In the genomic region with DNA sequence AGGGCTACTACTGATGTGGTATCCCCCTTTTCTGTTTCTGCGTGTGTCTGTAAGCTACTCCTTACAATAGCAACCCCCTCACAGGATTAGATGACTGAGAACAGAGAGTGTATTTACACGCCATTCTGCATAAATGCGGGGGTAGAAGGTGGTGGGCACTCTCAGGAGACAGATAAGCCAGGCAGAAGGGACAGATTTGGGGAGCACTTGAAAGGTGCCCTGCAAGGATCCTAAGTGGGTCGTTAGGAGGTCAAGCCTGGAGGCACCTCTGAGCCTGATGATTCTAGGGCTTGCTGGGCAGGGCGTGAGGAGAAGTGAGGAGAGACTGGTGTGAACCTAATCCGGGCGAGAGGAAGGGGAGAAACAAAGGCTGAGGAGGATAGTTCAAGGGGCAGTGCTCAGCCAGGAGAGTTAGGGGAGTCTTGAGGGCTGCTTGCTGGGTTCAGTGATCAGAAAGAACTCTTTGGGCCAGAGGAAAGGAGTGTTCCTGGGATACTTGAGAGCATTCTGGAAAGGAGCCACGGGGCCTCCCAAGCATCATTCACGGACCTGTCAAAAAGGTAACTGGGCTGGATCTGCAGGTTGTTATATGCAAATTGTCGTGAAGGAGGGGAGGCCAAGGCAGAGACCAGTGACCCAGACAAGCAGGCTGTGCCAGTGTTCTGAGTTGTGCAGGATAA, we compare ENCODE assay signal across 8 mouse cellular contexts. TPM values are rescaled to one million over a fixed set of nuclear protein-coding genes. Genes with fewer than 3 reads are reported as not detected.
DNase-seq lines count a peak whose midpoint lies in the region; ATAC-seq and TF ChIP-seq lines count a peak whose summit lies in the region.

No protein-coding gene starts in this region.

- TF ChIP-seq POLR2A in liver, adult 2 months (IDR thresholded peaks at IDR 0.05; ENCODE audit: extremely low read depth, insufficient read depth, low read length) = no peak

- H3K79me2 ChIP-seq in liver, adult 2 months (ENCODE audit: control insufficient read depth, insufficient read depth, low read length) = no peaks in the 10 kb centered on the region; the same call in 1 of the 2 replicates

- 22% methylated on average over 10 of the region's 10 CpGs for WGBS in liver, adult 2 months
- WGBS in embryonic facial prominence, embryonic 10.5 days = 18% methylated on average over 10 of the region's 10 CpGs
- 5% methylated on average over 10 of the region's 10 CpGs for WGBS in intestine, postnatal 0 days
- WGBS in lung, postnatal 0 days = 8% methylated on average over 10 of the region's 10 CpGs
- 5% methylated on average over 10 of the region's 10 CpGs for WGBS in stomach, embryonic 16.5 days

- no peak for TF ChIP-seq EP300 in lung, postnatal 0 days (IDR thresholded peaks at IDR 0.05)

- ATAC-seq in intestine, postnatal 0 days = no peak
- no peak for ATAC-seq in lung, postnatal 0 days
- ATAC-seq in stomach, embryonic 16.5 days (ENCODE audit: insufficient read depth, low FRiP score) = peak; percentile 42; the same call in 1 of the 2 replicates
- no peak for ATAC-seq in CD4-positive, CD25-positive, alpha-beta regulatory T cell, adult 4 months

- H3K9ac ChIP-seq in liver, adult 2 months (ENCODE audit: low read depth, low read length) = peak overlapping the region; percentile 66
- H3K9ac ChIP-seq in intestine, postnatal 0 days (ENCODE audit: low read depth, low read length) = peak overlapping the region; percentile 55
- H3K9ac ChIP-seq in lung, postnatal 0 days (replicated peaks; ENCODE audit: low read depth) = peak overlapping the region; percentile 64
- peak overlapping the region; percentile 82 for H3K9ac ChIP-seq in stomach, embryonic 16.5 days (ENCODE audit: low read length)

- peak overlapping the region; percentile 52 for H3K4me3 ChIP-seq in liver, adult 2 months (ENCODE audit: insufficient read depth, low read depth, low read length)
- H3K4me3 ChIP-seq in embryonic facial prominence, embryonic 10.5 days = peak overlapping the region; percentile 77
- peak overlapping the region; percentile 64 for H3K4me3 ChIP-seq in intestine, postnatal 0 days (ENCODE audit: low read depth, low read length)
- peak overlapping the region; percentile 65 for H3K4me3 ChIP-seq in lung, postnatal 0 days (ENCODE audit: low read depth, low read length)
- H3K4me3 ChIP-seq in stomach, embryonic 16.5 days (replicated peaks; ENCODE audit: low read length) = peak overlapping the region; percentile 76

- H3K4me1 ChIP-seq in liver, adult 2 months (ENCODE audit: control insufficient read depth, insufficient read depth, low read length) = peaks cover 7% of the 10 kb centered on the region
- H3K4me1 ChIP-seq in embryonic facial prominence, embryonic 10.5 days = peaks cover 13% of the 10 kb centered on the region
- no peaks in the 10 kb centered on the region for H3K4me1 ChIP-seq in intestine, postnatal 0 days (replicated peaks; ENCODE audit: control insufficient read depth, insufficient read depth, low read length)
- H3K4me1 ChIP-seq in lung, postnatal 0 days (ENCODE audit: insufficient read depth, low read depth, low read length) = peaks cover 7% of the 10 kb centered on the region; the same call in 1 of the 2 replicates
- H3K4me1 ChIP-seq in stomach, embryonic 16.5 days (ENCODE audit: control insufficient read depth, insufficient read depth, low read length) = peaks cover 9% of the 10 kb centered on the region; the same call in 1 of the 2 replicates

- peaks cover 18% of the 10 kb centered on the region; the same call in 1 of the 2 replicates for H3K9me3 ChIP-seq in embryonic facial prominence, embryonic 10.5 days
- H3K9me3 ChIP-seq in intestine, postnatal 0 days (ENCODE audit: control insufficient read depth) = no peaks in the 10 kb centered on the region
- H3K9me3 ChIP-seq in lung, postnatal 0 days (ENCODE audit: low read length) = no peaks in the 10 kb centered on the region
- H3K9me3 ChIP-seq in stomach, embryonic 16.5 days (replicated peaks; ENCODE audit: control insufficient read depth, low read length) = peaks cover 5% of the 10 kb centered on the region

- peak overlapping the region; percentile 66 for H3K4me2 ChIP-seq in intestine, postnatal 0 days (replicated peaks; ENCODE audit: low read depth)
- H3K4me2 ChIP-seq in lung, postnatal 0 days (replicated peaks; ENCODE audit: low read depth, low read length) = peak overlapping the region; percentile 72
- peak overlapping the region; percentile 82 for H3K4me2 ChIP-seq in stomach, embryonic 16.5 days (ENCODE audit: low read depth, low read length)

- no peak for TF ChIP-seq CTCF in liver, adult 2 months (IDR thresholded peaks at IDR 0.05; ENCODE audit: low read depth, low read length)
- TF ChIP-seq CTCF in intestine, postnatal 0 days (IDR thresholded peaks at IDR 0.05; ENCODE audit: low read depth) = no peak
- TF ChIP-seq CTCF in lung, postnatal 0 days (IDR thresholded peaks at IDR 0.05) = no peak

- H3K27me3 ChIP-seq in liver, adult 2 months (ENCODE audit: control insufficient read depth, insufficient read depth, low read length) = no peaks in the 10 kb centered on the region
- no peaks in the 10 kb centered on the region for H3K27me3 ChIP-seq in embryonic facial prominence, embryonic 10.5 days (replicated peaks; ENCODE audit: low read depth, poor library complexity, severe bottlenecking)
- no peaks in the 10 kb centered on the region for H3K27me3 ChIP-seq in intestine, postnatal 0 days (replicated peaks; ENCODE audit: control insufficient read depth, insufficient read depth, low read length)
- no peaks in the 10 kb centered on the region for H3K27me3 ChIP-seq in lung, postnatal 0 days (replicated peaks; ENCODE audit: insufficient read depth, low read length)
- H3K27me3 ChIP-seq in stomach, embryonic 16.5 days (ENCODE audit: control insufficient read depth, insufficient read depth, low read length) = no peaks in the 10 kb centered on the region

- peaks cover 3% of the 10 kb centered on the region; the same call in 1 of the 2 replicates for H3K36me3 ChIP-seq in liver, adult 2 months (ENCODE audit: control insufficient read depth, insufficient read depth, low read length)
- peaks cover 39% of the 10 kb centered on the region for H3K36me3 ChIP-seq in embryonic facial prominence, embryonic 10.5 days (replicated peaks)
- H3K36me3 ChIP-seq in intestine, postnatal 0 days (ENCODE audit: control insufficient read depth, insufficient read depth) = peaks cover 26% of the 10 kb centered on the region
- peaks cover 23% of the 10 kb centered on the region; the same call in 1 of the 2 replicates for H3K36me3 ChIP-seq in lung, postnatal 0 days (ENCODE audit: insufficient read depth, low read length)
- peaks cover 34% of the 10 kb centered on the region for H3K36me3 ChIP-seq in stomach, embryonic 16.5 days (ENCODE audit: control insufficient read depth, insufficient read depth, low read length)

- no peak overlapping the region for H3K27ac ChIP-seq in liver, adult 2 months (replicated peaks; ENCODE audit: insufficient read depth, low read depth, low read length)
- peak overlapping the region; percentile 87 for H3K27ac ChIP-seq in embryonic facial prominence, embryonic 10.5 days (replicated peaks)
- H3K27ac ChIP-seq in intestine, postnatal 0 days (ENCODE audit: low read depth, low read length) = no peak overlapping the region
- peak overlapping the region; percentile 71; the same call in 1 of the 2 replicates for H3K27ac ChIP-seq in lung, postnatal 0 days (ENCODE audit: low read length)
- H3K27ac ChIP-seq in stomach, embryonic 16.5 days (ENCODE audit: low read length) = peak overlapping the region; percentile 82

- DNase-seq in liver, adult 2 months (ENCODE audit: extremely low read depth, low read depth, low spot score) = no peak
- DNase-seq in liver = no peak
- DNase-seq in embryonic facial prominence, embryonic 10.5 days (ENCODE audit: low spot score) = peak; percentile 26
- DNase-seq in lung, postnatal 0 days (ENCODE audit: low spot score) = peak; percentile 69
- no peak for DNase-seq in adrenal gland, postnatal 36 days

RNA-seq across cellular contexts. Expression of gene Ctu1, which starts 0.9 kb away (rescaled TPM):
- 2.4 and 3.2 TPM in 2 replicates for total RNA-seq in liver, adult 2 months (2014; rRNA removed)
- 5.1 and 5.8 TPM in 2 replicates for polyA plus RNA-seq in liver, adult 2 months (2012; rRNA removed)
- polyA plus RNA-seq in embryonic facial prominence, embryonic 10.5 days (2016; fragmentation: Nextera tagmentation; extraction: Ambion mirVana) = 18.1 and 18.7 TPM in 2 replicates
- polyA plus RNA-seq in intestine, postnatal 0 days (2015; fragmentation: Nextera tagmentation; extraction: Ambion mirVana) = 5.2 and 5.8 TPM in 2 replicates
- polyA plus RNA-seq in lung, postnatal 0 days (2015; fragmentation: Nextera tagmentation; extraction: Ambion mirVana) = 8.5 and 9.0 TPM in 2 replicates
- polyA plus RNA-seq in stomach, embryonic 16.5 days (2015; fragmentation: Nextera tagmentation; extraction: Ambion mirVana) = 11.7 and 12.2 TPM in 2 replicates
- total RNA-seq in adrenal gland, postnatal 36 days (2021) = 10 to 100 TPM; 11.2 to 14.6 TPM
- polyA plus RNA-seq in CD4-positive, CD25-positive, alpha-beta regulatory T cell, adult 4 months (2017; shearing (Covaris generic)) = 1 to 10 TPM; 1.7 to 2.2 TPM

RNA-seq across cellular contexts. Expression of gene Siglece, which starts 12.8 kb away (rescaled TPM):
- 2.1 and 3.0 TPM in 2 replicates for total RNA-seq in liver, adult 2 months (2014; rRNA removed)
- 2.2 and 4.5 TPM in 2 replicates for polyA plus RNA-seq in liver, adult 2 months (2012; rRNA removed)
- polyA plus RNA-seq in embryonic facial prominence, embryonic 10.5 days (2016; fragmentation: Nextera tagmentation; extraction: Ambion mirVana) = 0.25 and 0.52 TPM in 2 replicates
- 0.50 and 0.64 TPM in 2 replicates for polyA plus RNA-seq in intestine, postnatal 0 days (2015; fragmentation: Nextera tagmentation; extraction: Ambion mirVana)
- 3.2 and 4.0 TPM in 2 replicates for polyA plus RNA-seq in lung, postnatal 0 days (2015; fragmentation: Nextera tagmentation; extraction: Ambion mirVana)
- polyA plus RNA-seq in stomach, embryonic 16.5 days (2015; fragmentation: Nextera tagmentation; extraction: Ambion mirVana) = 2.2 and 2.6 TPM in 2 replicates
- 1 to 10 TPM; 2.4 to 3.6 TPM for total RNA-seq in adrenal gland, postnatal 36 days (2021)
- polyA plus RNA-seq in CD4-positive, CD25-positive, alpha-beta regulatory T cell, adult 4 months (2017; shearing (Covaris generic)) = 1 to 10 TPM in 1 of 2 experiments, under 1 TPM in 1; 0.28 to 1.3 TPM

RNA-seq across cellular contexts. Expression of gene Klk14, which starts 17.5 kb away (rescaled TPM):
- total RNA-seq in liver, adult 2 months (2014; rRNA removed) = not detected in 2 replicates
- polyA plus RNA-seq in liver, adult 2 months (2012; rRNA removed) = not detected in 2 replicates
- polyA plus RNA-seq in embryonic facial prominence, embryonic 10.5 days (2016; fragmentation: Nextera tagmentation; extraction: Ambion mirVana) = not detected in 2 replicates
- polyA plus RNA-seq in intestine, postnatal 0 days (2015; fragmentation: Nextera tagmentation; extraction: Ambion mirVana) = 0.09 and 0.12 TPM in 2 replicates
- 0.31 and 0.39 TPM in 2 replicates for polyA plus RNA-seq in lung, postnatal 0 days (2015; fragmentation: Nextera tagmentation; extraction: Ambion mirVana)
- polyA plus RNA-seq in stomach, embryonic 16.5 days (2015; fragmentation: Nextera tagmentation; extraction: Ambion mirVana) = 0.28 and 1.1 TPM in 2 replicates
- total RNA-seq in adrenal gland, postnatal 36 days (2021) = not detected
- polyA plus RNA-seq in CD4-positive, CD25-positive, alpha-beta regulatory T cell, adult 4 months (2017; shearing (Covaris generic)) = not detected

RNA-seq across cellular contexts. Expression of gene Ceacam18, which starts 38.2 kb away (rescaled TPM):
- total RNA-seq in liver, adult 2 months (2014; rRNA removed) = not detected in 2 replicates
- not detected in 2 replicates for polyA plus RNA-seq in liver, adult 2 months (2012; rRNA removed)
- polyA plus RNA-seq in embryonic facial prominence, embryonic 10.5 days (2016; fragmentation: Nextera tagmentation; extraction: Ambion mirVana) = not detected in 2 replicates
- 59.7 and 68.3 TPM in 2 replicates for polyA plus RNA-seq in intestine, postnatal 0 days (2015; fragmentation: Nextera tagmentation; extraction: Ambion mirVana)
- polyA plus RNA-seq in lung, postnatal 0 days (2015; fragmentation: Nextera tagmentation; extraction: Ambion mirVana) = 0.07 and 0.08 TPM in 2 replicates
- 1.0 and 1.4 TPM in 2 replicates for polyA plus RNA-seq in stomach, embryonic 16.5 days (2015; fragmentation: Nextera tagmentation; extraction: Ambion mirVana)
- not detected for total RNA-seq in adrenal gland, postnatal 36 days (2021)
- polyA plus RNA-seq in CD4-positive, CD25-positive, alpha-beta regulatory T cell, adult 4 months (2017; shearing (Covaris generic)) = not detected

RNA-seq across cellular contexts. Expression of gene Klk13, which starts 39.6 kb away (rescaled TPM):
- not detected in 2 replicates for total RNA-seq in liver, adult 2 months (2014; rRNA removed)
- not detected in 2 replicates for polyA plus RNA-seq in liver, adult 2 months (2012; rRNA removed)
- polyA plus RNA-seq in embryonic facial prominence, embryonic 10.5 days (2016; fragmentation: Nextera tagmentation; extraction: Ambion mirVana) = 0.24 and 0.56 TPM in 2 replicates
- polyA plus RNA-seq in intestine, postnatal 0 days (2015; fragmentation: Nextera tagmentation; extraction: Ambion mirVana) = 0.12 TPM in 1 of 2 replicates, not detected in the other
- polyA plus RNA-seq in lung, postnatal 0 days (2015; fragmentation: Nextera tagmentation; extraction: Ambion mirVana) = 4.8 and 6.3 TPM in 2 replicates
- 17.6 and 46.1 TPM in 2 replicates for polyA plus RNA-seq in stomach, embryonic 16.5 days (2015; fragmentation: Nextera tagmentation; extraction: Ambion mirVana)
- not detected for total RNA-seq in adrenal gland, postnatal 36 days (2021)
- polyA plus RNA-seq in CD4-positive, CD25-positive, alpha-beta regulatory T cell, adult 4 months (2017; shearing (Covaris generic)) = not detected

Comparison
In these comparisons a context has a peak if more than half of its experiments do, and no peak if none do; other contexts are left out.
1. DNase-seq: peak in embryonic facial prominence, embryonic 10.5 days (single experiment) and lung, postnatal 0 days (single experiment); none in liver, adult 2 months (single experiment), liver (single experiment) and adrenal gland, postnatal 36 days (0 of 2).
2. H3K27ac ChIP-seq: peak in embryonic facial prominence, embryonic 10.5 days (single experiment), lung, postnatal 0 days (single experiment) and stomach, embryonic 16.5 days (single experiment); none in liver, adult 2 months (single experiment) and intestine, postnatal 0 days (single experiment).
3. Peak in every context shown above with its lines, with median percentiles within 50 percentile points of each other: H3K4me3 ChIP-seq, H3K9ac ChIP-seq and H3K4me2 ChIP-seq.